Mouse (Mus musculus): Measurements from ENCODE around the gene Hdac4. TPM values are rescaled to one million over a fixed set of nuclear protein-coding genes. Genes with fewer than 3 reads are reported as not detected.
A peak's percentile ranks its signal among the peaks of the same experiment; 100 is the strongest.

Gene Hdac4
- polyA plus RNA-seq, 1 experiment from 2014 or later, result 15.4 TPM

GRCm38 (mm10) chr1:91931196-91931595 lies 264.3 kb downstream of the Hdac4 start:
- Histone ChIP-seq H3K9me3 (ENCODE audit: control insufficient read depth, low read length) (no peaks in the 10 kb centered on the region), H3K9ac (ENCODE audit: low read length) (no peak overlapping the region), H3K4me1 (ENCODE audit: control insufficient read depth in 2 of 2, insufficient read depth in 2 of 2, low read length in 2 of 2) (peaks cover 15 to 21% of the 10 kb centered on the region in 2 experiments), H3K4me3 (ENCODE audit: control insufficient read depth in 1 of 2, insufficient read depth in 1 of 2, low read depth in 1 of 2, low read length in 2 of 2) (no peak overlapping the region), H3K36me3 (ENCODE audit: control insufficient read depth, insufficient read depth, low read length) (peaks cover 52% of the 10 kb centered on the region), H3K27ac (replicated peaks in 1 of 2; ENCODE audit: control insufficient read depth in 1 of 2, insufficient read depth in 1 of 2, low read depth in 2 of 2, low read length in 2 of 2) (no peak overlapping the region), H3K27me3 (ENCODE audit: control insufficient read depth, insufficient read depth, low read length) (no peaks in the 10 kb centered on the region), H3K4me2 (ENCODE audit: low read length) (no peak overlapping the region)
- whole genome bisulfite sequencing, result 90% methylated on average over 10 of the region's 10 CpGs
- ATAC-seq (ENCODE audit: insufficient number of reproducible peaks, insufficient read depth, low FRiP score, low read depth), result no peak

GRCm38 (mm10) chr1:91929051-91929450 lies 266.4 kb downstream of the Hdac4 start:
- ATAC-seq (ENCODE audit: insufficient number of reproducible peaks, insufficient read depth, low FRiP score, low read depth), result no peak
- H3K4me3 ChIP-seq (ENCODE audit: control insufficient read depth in 1 of 2, insufficient read depth in 1 of 2, low read depth in 1 of 2, low read length in 2 of 2), result no peak overlapping the region
- H3K9ac ChIP-seq (ENCODE audit: low read length), result no peak overlapping the region
- peaks cover 41% of the 10 kb centered on the region for H3K36me3 ChIP-seq (ENCODE audit: control insufficient read depth, insufficient read depth, low read length)
- H3K4me1 ChIP-seq (ENCODE audit: control insufficient read depth in 2 of 2, insufficient read depth in 2 of 2, low read length in 2 of 2), result peaks cover 13 to 15% of the 10 kb centered on the region in 2 experiments
- peak overlapping the region; percentile 23 to 26; a peak in 1 of 4 replicates for H3K27ac ChIP-seq (replicated peaks in 1 of 2; ENCODE audit: control insufficient read depth in 1 of 2, insufficient read depth in 1 of 2, low read depth in 2 of 2, low read length in 2 of 2)
- H3K27me3 ChIP-seq (ENCODE audit: control insufficient read depth, insufficient read depth, low read length), result no peaks in the 10 kb centered on the region
- WGBS, result 65% methylated on average over 13 of the region's 13 CpGs
- no peak overlapping the region for H3K4me2 ChIP-seq (ENCODE audit: low read length)
- 0 out of 2 replicates have a peak, but pooled peaks cover 2% of the 10 kb centered on the region for H3K9me3 ChIP-seq (ENCODE audit: control insufficient read depth, low read length)

GRCm38 (mm10) chr1:91927536-91928315 lies 267.8 kb downstream of the Hdac4 start:
- Histone ChIP-seq H3K4me1 (ENCODE audit: control insufficient read depth in 2 of 2, insufficient read depth in 2 of 2, low read length in 2 of 2) (peaks cover 9 to 13% of the 10 kb centered on the region in 2 experiments), H3K9me3 (ENCODE audit: control insufficient read depth, low read length) (0 out of 2 replicates have a peak, but pooled peaks cover 2% of the 10 kb centered on the region), H3K27ac (replicated peaks in 1 of 2; ENCODE audit: control insufficient read depth in 1 of 2, insufficient read depth in 1 of 2, low read depth in 2 of 2, low read length in 2 of 2) (0 out of 4 replicates have a peak overlapping the region, but pooled peaks have one; percentile 8 to 12), H3K27me3 (ENCODE audit: control insufficient read depth, insufficient read depth, low read length) (no peaks in the 10 kb centered on the region), H3K4me2 (ENCODE audit: low read length) (no peak overlapping the region), H3K4me3 (ENCODE audit: control insufficient read depth in 1 of 2, insufficient read depth in 1 of 2, low read depth in 1 of 2, low read length in 2 of 2) (no peak overlapping the region), H3K36me3 (ENCODE audit: control insufficient read depth, insufficient read depth, low read length) (peaks cover 28% of the 10 kb centered on the region), H3K9ac (ENCODE audit: low read length) (no peak overlapping the region)
- 65% methylated on average over 10 of the region's 10 CpGs for WGBS
- no peak for ATAC-seq (ENCODE audit: insufficient number of reproducible peaks, insufficient read depth, low FRiP score, low read depth)

- no peak for ATAC-seq (ENCODE audit: insufficient number of reproducible peaks, insufficient read depth, low FRiP score, low read depth)
- Histone ChIP-seq H3K4me3 (ENCODE audit: control insufficient read depth in 1 of 2, insufficient read depth in 1 of 2, low read depth in 1 of 2, low read length in 2 of 2) (no peak overlapping the region), H3K36me3 (ENCODE audit: control insufficient read depth, insufficient read depth, low read length) (peaks cover 8% of the 10 kb centered on the region; the same call in 1 of the 2 replicates), H3K9me3 (ENCODE audit: control insufficient read depth, low read length) (0 out of 2 replicates have a peak, but pooled peaks cover 2% of the 10 kb centered on the region), H3K4me2 (ENCODE audit: low read length) (no peak overlapping the region), H3K4me1 (ENCODE audit: control insufficient read depth in 2 of 2, insufficient read depth in 2 of 2, low read length in 2 of 2) (peaks cover 24 to 25% of the 10 kb centered on the region in 2 experiments), H3K27me3 (ENCODE audit: control insufficient read depth, insufficient read depth, low read length) (no peaks in the 10 kb centered on the region), H3K27ac (replicated peaks in 1 of 2; ENCODE audit: control insufficient read depth in 1 of 2, insufficient read depth in 1 of 2, low read depth in 2 of 2, low read length in 2 of 2) (no peak overlapping the region), H3K9ac (ENCODE audit: low read length) (no peak overlapping the region)
- 75% methylated on average over 9 of the region's 9 CpGs for WGBS
Observed at GRCm38 (mm10) chr1:91923567-91923966, 271.9 kb downstream of the Hdac4 start.

- Histone ChIP-seq H3K36me3 (ENCODE audit: control insufficient read depth, insufficient read depth, low read length) (no peaks in the 10 kb centered on the region), H3K4me1 (ENCODE audit: control insufficient read depth in 2 of 2, insufficient read depth in 2 of 2, low read length in 2 of 2) (peaks cover 18 to 20% of the 10 kb centered on the region in 2 experiments), H3K9ac (ENCODE audit: low read length) (no peak overlapping the region), H3K27me3 (ENCODE audit: control insufficient read depth, insufficient read depth, low read length) (no peaks in the 10 kb centered on the region), H3K4me2 (ENCODE audit: low read length) (no peak overlapping the region), H3K27ac (replicated peaks in 1 of 2; ENCODE audit: control insufficient read depth in 1 of 2, insufficient read depth in 1 of 2, low read depth in 2 of 2, low read length in 2 of 2) (no peak overlapping the region), H3K4me3 (ENCODE audit: control insufficient read depth in 1 of 2, insufficient read depth in 1 of 2, low read depth in 1 of 2, low read length in 2 of 2) (no peak overlapping the region), H3K9me3 (ENCODE audit: control insufficient read depth, low read length) (0 out of 2 replicates have a peak, but pooled peaks cover 2% of the 10 kb centered on the region)
- 59% methylated on average over 7 of the region's 7 CpGs for WGBS
- no peak for ATAC-seq (ENCODE audit: insufficient number of reproducible peaks, insufficient read depth, low FRiP score, low read depth)
Observed at GRCm38 (mm10) chr1:91922235-91923152, 273.0 kb downstream of the Hdac4 start.

- Histone ChIP-seq H3K27ac (replicated peaks in 1 of 2; ENCODE audit: control insufficient read depth in 1 of 2, insufficient read depth in 1 of 2, low read depth in 2 of 2, low read length in 2 of 2) (no peak overlapping the region), H3K27me3 (ENCODE audit: control insufficient read depth, insufficient read depth, low read length) (no peaks in the 10 kb centered on the region), H3K4me3 (ENCODE audit: control insufficient read depth in 1 of 2, insufficient read depth in 1 of 2, low read depth in 1 of 2, low read length in 2 of 2) (no peak overlapping the region), H3K4me2 (ENCODE audit: low read length) (no peak overlapping the region), H3K9me3 (ENCODE audit: control insufficient read depth, low read length) (0 out of 2 replicates have a peak, but pooled peaks cover 2% of the 10 kb centered on the region), H3K36me3 (ENCODE audit: control insufficient read depth, insufficient read depth, low read length) (no peaks in the 10 kb centered on the region), H3K4me1 (ENCODE audit: control insufficient read depth in 2 of 2, insufficient read depth in 2 of 2, low read length in 2 of 2) (peaks cover 18 to 19% of the 10 kb centered on the region in 2 experiments), H3K9ac (ENCODE audit: low read length) (no peak overlapping the region)
- 90% methylated on average over 4 of the region's 4 CpGs for WGBS
- no peak for ATAC-seq (ENCODE audit: insufficient number of reproducible peaks, insufficient read depth, low FRiP score, low read depth)
Observed at GRCm38 (mm10) chr1:91921702-91922101, 273.8 kb downstream of the Hdac4 start.

GRCm38 (mm10) chr1:91921279-91921678 lies 274.2 kb downstream of the Hdac4 start:
- no peak overlapping the region for H3K4me2 ChIP-seq (ENCODE audit: low read length)
- no peak for ATAC-seq (ENCODE audit: insufficient number of reproducible peaks, insufficient read depth, low FRiP score, low read depth)
- H3K36me3 ChIP-seq (ENCODE audit: control insufficient read depth, insufficient read depth, low read length), result no peaks in the 10 kb centered on the region
- H3K9ac ChIP-seq (ENCODE audit: low read length), result no peak overlapping the region
- H3K27me3 ChIP-seq (ENCODE audit: control insufficient read depth, insufficient read depth, low read length), result no peaks in the 10 kb centered on the region
- peaks cover 18 to 19% of the 10 kb centered on the region in 2 experiments for H3K4me1 ChIP-seq (ENCODE audit: control insufficient read depth in 2 of 2, insufficient read depth in 2 of 2, low read length in 2 of 2)
- H3K4me3 ChIP-seq (ENCODE audit: control insufficient read depth in 1 of 2, insufficient read depth in 1 of 2, low read depth in 1 of 2, low read length in 2 of 2), result no peak overlapping the region
- H3K27ac ChIP-seq (replicated peaks in 1 of 2; ENCODE audit: control insufficient read depth in 1 of 2, insufficient read depth in 1 of 2, low read depth in 2 of 2, low read length in 2 of 2), result no peak overlapping the region
- 66% methylated on average over 5 of the region's 5 CpGs for WGBS
- 0 out of 2 replicates have a peak, but pooled peaks cover 2% of the 10 kb centered on the region for H3K9me3 ChIP-seq (ENCODE audit: control insufficient read depth, low read length)
